17 mouse cellular contexts compared by ENCODE assay signal in the genomic region with DNA sequence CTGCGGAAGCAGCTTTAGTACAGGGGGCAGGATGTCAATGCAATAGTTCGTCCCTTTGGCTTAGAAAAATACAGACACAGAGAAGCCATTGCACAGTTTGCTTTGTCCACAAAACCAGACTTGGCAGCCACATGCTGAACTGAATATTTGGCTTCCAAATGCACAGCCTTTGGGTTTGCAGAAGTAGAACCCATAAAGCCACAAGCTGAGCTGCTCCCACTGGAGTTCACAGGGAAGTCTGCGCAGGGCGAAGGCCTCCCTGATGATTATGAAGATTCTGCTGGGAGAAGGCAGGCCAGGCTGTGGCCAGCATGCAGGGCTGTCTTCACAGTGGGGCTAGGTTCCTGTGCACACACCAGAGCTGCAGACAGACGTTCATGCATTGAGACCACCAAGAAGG.
DNase-seq lines count a peak whose midpoint lies in the region; ATAC-seq and TF ChIP-seq lines count a peak whose summit lies in the region.
"Had no signal": no experiment of that assay in that cellular context is flagged by ENCODE, and none has a peak within 500 bp of the region (broad histone marks: within the 10 kb centered on the region; RNA-seq: fewer than 3 reads in every experiment).

No protein-coding gene starts in this region.

- H3K36me3 ChIP-seq in midbrain, postnatal 0 days (ENCODE audit: insufficient read depth, low read length) = no peaks in the 10 kb centered on the region; the same call in 1 of the 2 replicates
- no peaks in the 10 kb centered on the region for H3K36me3 ChIP-seq in midbrain, embryonic 13.5 days
- H3K36me3 ChIP-seq in kidney, postnatal 0 days (ENCODE audit: insufficient read depth, low read length) = no peaks in the 10 kb centered on the region
- H3K36me3 ChIP-seq: forebrain, embryonic 15.5 days; midbrain, embryonic 12.5 days had no signal

- H3K27me3 ChIP-seq in midbrain, postnatal 0 days (ENCODE audit: insufficient read depth, low read length) = no peaks in the 10 kb centered on the region
- no peaks in the 10 kb centered on the region for H3K27me3 ChIP-seq in midbrain, embryonic 13.5 days
- no peaks in the 10 kb centered on the region for H3K27me3 ChIP-seq in kidney, postnatal 0 days (ENCODE audit: insufficient read depth, low read length)
- H3K27me3 ChIP-seq: forebrain, embryonic 15.5 days; midbrain, embryonic 12.5 days had no signal

- H3K4me3 ChIP-seq in midbrain, postnatal 0 days (ENCODE audit: low read depth, low read length) = no peak overlapping the region
- no peak overlapping the region for H3K4me3 ChIP-seq in midbrain, embryonic 13.5 days (replicated peaks)
- H3K4me3 ChIP-seq in kidney, postnatal 0 days (replicated peaks; ENCODE audit: low read depth, low read length) = no peak overlapping the region
- H3K4me3 ChIP-seq: forebrain, embryonic 15.5 days; midbrain, embryonic 12.5 days had no signal

- DNase-seq in heart, postnatal 4 days = peak; percentile 3
- DNase-seq in heart, postnatal 36 days = no peak
- DNase-seq in midbrain, postnatal 0 days (ENCODE audit: low spot score) = peak; percentile 12
- DNase-seq in kidney, postnatal 0 days (ENCODE audit: low spot score) = peak; percentile 45
- no peak for DNase-seq in layer of hippocampus, postnatal 10 days (ENCODE audit: low spot score in 2 of 2)
- no peak for DNase-seq in thymus, postnatal 14 days
- DNase-seq: cerebellum, postnatal 10 days; embryo, embryonic 11 days; layer of hippocampus, postnatal 36 days; lung, embryonic 14.5 days; thymus, adult 18-20 months had no signal

- no peak for ATAC-seq in midbrain, postnatal 0 days (ENCODE audit: low FRiP score)
- ATAC-seq in midbrain, embryonic 13.5 days = no peak
- no peak for ATAC-seq in kidney, postnatal 0 days (replicated peaks; ENCODE audit: low FRiP score, low read depth)
- ATAC-seq: forebrain, embryonic 15.5 days; hindbrain, postnatal 0 days had no signal

- intact Hi-C loops in heart, postnatal 36 days (cut with DNase I) = no loop called here

- no peak for TF ChIP-seq CTCF in midbrain, postnatal 0 days (IDR thresholded peaks at IDR 0.05)
- TF ChIP-seq CTCF in kidney, postnatal 0 days (IDR thresholded peaks at IDR 0.05; ENCODE audit: low read depth) = no peak

- H3K9ac ChIP-seq in midbrain, postnatal 0 days (replicated peaks; ENCODE audit: low read length, poor library complexity, severe bottlenecking) = no peak overlapping the region
- no peak overlapping the region for H3K9ac ChIP-seq in midbrain, embryonic 13.5 days (replicated peaks)
- no peak overlapping the region for H3K9ac ChIP-seq in kidney, postnatal 0 days (ENCODE audit: low read depth, low read length)
- H3K9ac ChIP-seq: forebrain, embryonic 15.5 days; lung, embryonic 14.5 days; midbrain, embryonic 12.5 days had no signal

- no peaks in the 10 kb centered on the region for H3K4me1 ChIP-seq in midbrain, postnatal 0 days (ENCODE audit: insufficient read depth, low read length)
- no peaks in the 10 kb centered on the region for H3K4me1 ChIP-seq in midbrain, embryonic 13.5 days (replicated peaks)
- 0 out of 2 replicates have a peak, but pooled peaks cover 4% of the 10 kb centered on the region for H3K4me1 ChIP-seq in kidney, postnatal 0 days (replicated peaks; ENCODE audit: insufficient read depth, low read length)
- H3K4me1 ChIP-seq: forebrain, embryonic 15.5 days; midbrain, embryonic 12.5 days had no signal

- no peaks in the 10 kb centered on the region for H3K9me3 ChIP-seq in midbrain, postnatal 0 days (ENCODE audit: low read length)
- H3K9me3 ChIP-seq in midbrain, embryonic 13.5 days = no peaks in the 10 kb centered on the region
- H3K9me3 ChIP-seq in kidney, postnatal 0 days (replicated peaks; ENCODE audit: low read length) = no peaks in the 10 kb centered on the region
- H3K9me3 ChIP-seq: forebrain, embryonic 15.5 days; midbrain, embryonic 12.5 days had no signal

- no peak overlapping the region for H3K4me2 ChIP-seq in midbrain, postnatal 0 days (ENCODE audit: low read depth, low read length, poor library complexity, severe bottlenecking)
- H3K4me2 ChIP-seq in midbrain, embryonic 13.5 days (replicated peaks) = no peak overlapping the region
- H3K4me2 ChIP-seq in kidney, postnatal 0 days (ENCODE audit: low read length) = no peak overlapping the region
- H3K4me2 ChIP-seq: forebrain, embryonic 15.5 days; liver, embryonic 11.5 days; lung, embryonic 14.5 days; midbrain, embryonic 12.5 days had no signal

- WGBS in midbrain, postnatal 0 days = 62% methylated on average over 5 of the region's 5 CpGs
- WGBS in midbrain, embryonic 13.5 days = 72% methylated on average over 5 of the region's 5 CpGs
- WGBS in kidney, postnatal 0 days = 64% methylated on average over 5 of the region's 5 CpGs

- no peak overlapping the region for H3K27ac ChIP-seq in midbrain, postnatal 0 days (ENCODE audit: low read depth, low read length)
- H3K27ac ChIP-seq in midbrain, embryonic 13.5 days = no peak overlapping the region
- no peak overlapping the region for H3K27ac ChIP-seq in kidney, postnatal 0 days
- H3K27ac ChIP-seq: forebrain, embryonic 15.5 days; hindbrain, postnatal 0 days; macrophage; midbrain, embryonic 12.5 days had no signal

Comparison
In these comparisons a context has a peak if more than half of its experiments do, and no peak if none do; other contexts are left out.
1. DNase-seq: peak in heart, postnatal 4 days (single experiment), midbrain, postnatal 0 days (single experiment) and kidney, postnatal 0 days (single experiment); none in heart, postnatal 36 days (0 of 2), layer of hippocampus, postnatal 10 days (0 of 2) and thymus, postnatal 14 days (single experiment).